Mouse (Mus musculus) cerebellum, postnatal 10 days (tissue): ENCODE results near the gene Fkbp6.

Source experiments
- DNase-seq, 2 experiments: peaks; one replicate each; pipeline ENCODE4 v3.0.0; 2021; ENCODE audit warnings: mixed read lengths in 2 of 2

The Fkbp6 gene

GRCm38 (mm10) chr5:135271563-135272165 is 78.2 kb downstream of the Fkbp6 start:
- DNase-seq = peak; percentile 87 to 93

- no peak for DNase-seq
Measured at GRCm38 (mm10) chr5:135270361-135270760, 79.5 kb downstream of the Fkbp6 start.

- no peak for DNase-seq
Measured at GRCm38 (mm10) chr5:135269451-135269850, 80.4 kb downstream of the Fkbp6 start.

GRCm38 (mm10) chr5:135264548-135264947 is 85.3 kb downstream of the Fkbp6 start:
- DNase-seq = no peak

GRCm38 (mm10) chr5:135263866-135264503 is 85.9 kb downstream of the Fkbp6 start:
- peak in 1 of 2 experiments; percentile 61 for DNase-seq

- DNase-seq = peak; percentile 60 to 72
Measured at GRCm38 (mm10) chr5:135258280-135259150, 91.3 kb downstream of the Fkbp6 start.

GRCm38 (mm10) chr5:135257559-135257958 is 92.3 kb downstream of the Fkbp6 start:
- DNase-seq = peak; percentile 33 to 45

- no peak for DNase-seq
Measured at GRCm38 (mm10) chr5:135256166-135256565, 93.7 kb downstream of the Fkbp6 start.

GRCm38 (mm10) chr5:135253741-135254401 is 96.0 kb downstream of the Fkbp6 start:
- DNase-seq = peak; percentile 73 to 81

GRCm38 (mm10) chr5:135251079-135251454 is 98.8 kb downstream of the Fkbp6 start, which contains the start of gene Fzd9:
Gene Fzd9 (minus strand): TSS chr5:135251230.
- DNase-seq = peak; percentile 92 to 94

- peak; percentile 44 to 53 for DNase-seq
Measured at GRCm38 (mm10) chr5:135250186-135251078, 99.4 kb downstream of the Fkbp6 start.

GRCm38 (mm10) chr5:135248956-135249676 is 100.7 kb downstream of the Fkbp6 start:
- peak; percentile 54 to 66 for DNase-seq

GRCm38 (mm10) chr5:135247337-135247736 is 102.5 kb downstream of the Fkbp6 start:
- DNase-seq = no peak

GRCm38 (mm10) chr5:135246531-135246930 is 103.3 kb downstream of the Fkbp6 start:
- DNase-seq = no peak

- peak in 1 of 2 experiments; percentile 37 for DNase-seq
Measured at GRCm38 (mm10) chr5:135243166-135243565, 106.7 kb downstream of the Fkbp6 start.

- peak; percentile 31 to 52 for DNase-seq
Measured at GRCm38 (mm10) chr5:135242608-135243007, 107.2 kb downstream of the Fkbp6 start.

GRCm38 (mm10) chr5:135242136-135242535 is 107.7 kb downstream of the Fkbp6 start:
- no peak for DNase-seq
